Mouse (Mus musculus): Measurements from ENCODE around the gene Tmem135.
A peak's percentile ranks its signal among the peaks of the same experiment; 100 is the strongest.
"Not testable (repeated sequence)": the region's sequence is repeated elsewhere in the genome, so short reads cannot be mapped to it uniquely, and the experiment has no call there.

Gene Tmem135

DNA sequence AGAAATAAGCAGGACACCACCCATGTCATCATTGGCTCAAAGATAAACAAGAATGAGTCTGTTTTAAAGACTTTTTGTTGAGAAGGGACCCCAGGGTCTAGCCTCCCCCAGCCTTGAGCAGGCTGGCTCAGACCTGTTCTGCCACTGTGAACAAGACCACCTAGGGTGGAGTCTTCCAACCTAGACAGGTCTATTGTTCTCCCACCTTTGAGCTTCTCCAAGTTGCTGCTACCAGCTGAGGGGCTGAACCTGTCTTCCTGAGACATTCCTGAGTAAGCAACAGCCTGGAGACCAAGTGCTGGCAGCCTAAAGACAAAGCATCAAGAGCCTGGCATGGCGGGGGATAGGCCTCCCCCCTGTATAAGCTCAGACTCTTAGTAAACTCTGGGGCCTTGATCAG lies 86.9 kb downstream of the Tmem135 start:
- not testable (repeated sequence) for DNase-seq

DNA sequence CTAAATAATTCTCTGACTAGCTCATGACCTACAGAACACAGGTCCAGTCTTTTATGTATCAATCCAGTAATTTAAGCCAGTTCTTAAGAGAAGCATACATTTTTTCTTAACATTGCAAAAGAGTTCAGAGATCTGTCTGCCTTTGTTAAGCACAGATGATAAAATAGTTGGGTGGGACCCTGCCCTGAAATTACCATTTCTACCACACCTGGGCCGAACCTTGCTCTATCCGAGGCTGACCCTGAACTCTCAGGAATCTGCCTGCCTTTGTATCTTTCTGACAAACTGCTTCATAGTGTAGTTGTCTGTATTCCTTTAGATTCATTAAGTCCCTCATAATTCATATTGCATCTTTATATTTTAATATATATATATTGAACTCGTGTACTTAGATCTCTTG lies 87.9 kb downstream of the Tmem135 start:
- no peak for DNase-seq

DNA sequence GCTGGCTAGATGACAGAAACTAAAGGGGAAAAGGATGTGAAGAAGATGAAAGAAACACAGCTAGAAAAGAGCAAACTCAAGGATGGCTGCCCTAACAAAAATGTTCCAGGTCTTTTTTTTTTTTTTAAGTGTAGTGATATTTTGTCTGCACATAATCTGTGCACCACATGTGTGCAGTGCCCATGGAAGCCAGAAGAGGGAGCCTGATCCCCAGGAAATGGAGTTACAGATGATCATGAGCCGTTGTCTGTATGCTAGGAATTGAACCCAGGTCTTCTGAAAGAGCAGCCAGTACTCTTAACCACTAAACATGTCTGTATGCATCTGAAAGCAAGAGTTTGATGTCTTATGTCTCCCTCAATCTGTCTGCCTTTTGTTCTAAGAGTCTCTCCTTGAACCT lies 92.5 kb downstream of the Tmem135 start:
- no peak for DNase-seq

DNA sequence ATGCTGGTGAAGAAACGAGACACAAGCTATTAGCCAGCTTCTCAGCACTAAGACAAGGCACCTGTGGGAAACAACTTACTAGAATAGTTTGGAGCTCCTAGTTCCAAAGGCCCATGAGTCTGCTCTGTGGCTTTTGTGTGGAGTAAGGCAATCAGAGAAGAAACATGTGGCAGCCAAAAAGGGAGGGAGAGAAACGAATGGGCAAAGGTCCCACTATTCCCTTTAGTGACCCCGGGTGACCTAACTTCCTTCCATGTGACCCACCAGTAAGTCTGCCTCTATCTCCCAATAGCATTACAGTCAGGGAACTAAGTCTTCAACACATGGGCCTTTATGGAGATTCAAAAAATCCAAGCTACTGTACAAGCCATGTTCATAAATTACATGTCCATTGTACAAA lies 95.1 kb downstream of the Tmem135 start:
- DNase-seq = no peak

DNA sequence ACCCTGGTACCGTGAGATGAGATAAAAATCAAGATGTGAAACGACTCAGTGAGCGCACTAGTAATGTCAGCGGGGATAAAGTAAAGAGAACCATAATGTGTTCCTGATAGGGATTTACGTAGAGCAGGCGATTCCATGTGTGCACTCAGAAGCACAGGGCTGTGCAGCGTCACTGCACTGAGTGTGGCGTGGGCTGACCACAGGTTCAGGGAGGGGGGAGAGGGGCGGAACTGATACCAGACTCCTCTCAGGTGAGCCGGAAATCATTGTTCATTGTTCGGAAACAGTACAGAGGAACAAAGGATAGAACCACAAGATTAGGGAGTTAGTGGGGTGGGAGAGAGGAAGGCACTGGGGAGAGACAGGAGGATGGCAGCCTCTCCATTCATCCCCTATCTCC lies 95.8 kb downstream of the Tmem135 start:
- DNase-seq = no peak

DNA sequence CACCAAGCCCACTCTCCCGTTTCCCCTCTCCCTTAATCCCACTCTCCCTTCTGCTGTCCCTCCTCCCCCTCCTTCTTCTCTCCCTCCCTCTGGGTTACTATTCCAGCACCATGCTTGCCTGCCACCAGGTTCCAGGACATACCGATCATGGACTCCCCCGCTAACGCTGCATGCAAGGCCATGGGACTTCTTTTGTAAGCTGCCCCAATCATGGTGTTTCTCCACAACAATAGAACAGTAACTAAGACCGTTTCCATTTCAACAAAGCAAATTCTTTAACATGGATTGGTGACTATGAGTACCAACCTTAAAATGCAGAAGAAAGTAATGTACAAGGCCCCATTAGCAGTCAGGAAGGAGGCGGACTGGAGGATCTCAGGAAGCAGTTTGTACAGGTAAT lies 97.2 kb downstream of the Tmem135 start:
- no peak for DNase-seq

DNA sequence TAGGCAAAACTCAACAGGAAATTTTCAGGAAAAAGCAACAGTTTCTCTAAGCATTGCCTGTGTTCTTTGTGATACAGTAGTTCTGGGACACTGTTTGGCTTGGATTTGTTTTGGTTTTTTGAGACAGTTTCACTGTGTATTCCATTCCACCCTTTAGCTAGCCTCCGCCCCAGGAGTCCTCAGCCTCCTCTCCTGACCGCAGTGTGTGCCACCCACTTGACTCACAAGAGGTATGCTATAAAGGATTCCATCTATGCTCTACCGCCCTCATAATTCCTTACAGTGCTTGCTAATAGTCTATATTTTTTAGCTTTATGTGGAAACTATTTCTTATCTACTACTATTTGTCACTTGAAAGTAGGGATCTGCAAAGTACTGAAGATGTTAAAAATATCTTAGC lies 99.1 kb downstream of the Tmem135 start:
- DNase-seq = no peak

DNA sequence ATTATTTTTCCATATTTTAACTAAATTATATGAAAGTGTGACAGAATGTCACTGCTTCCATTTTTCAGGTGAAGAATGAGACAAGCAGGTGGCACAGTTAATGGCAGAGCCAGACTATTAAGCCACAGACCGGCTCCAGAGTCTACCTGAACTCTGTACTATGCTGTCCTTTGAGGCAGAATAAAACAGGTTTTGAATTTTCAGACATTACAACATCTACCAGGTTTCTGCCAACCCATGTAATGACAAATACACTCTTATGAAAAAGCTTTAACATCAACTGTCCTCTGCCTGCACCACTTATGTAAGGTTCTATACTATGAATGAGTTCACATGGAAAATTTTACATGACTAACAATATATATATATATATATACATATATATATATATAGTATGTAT lies 100.3 kb downstream of the Tmem135 start:
- DNase-seq = no peak

DNA sequence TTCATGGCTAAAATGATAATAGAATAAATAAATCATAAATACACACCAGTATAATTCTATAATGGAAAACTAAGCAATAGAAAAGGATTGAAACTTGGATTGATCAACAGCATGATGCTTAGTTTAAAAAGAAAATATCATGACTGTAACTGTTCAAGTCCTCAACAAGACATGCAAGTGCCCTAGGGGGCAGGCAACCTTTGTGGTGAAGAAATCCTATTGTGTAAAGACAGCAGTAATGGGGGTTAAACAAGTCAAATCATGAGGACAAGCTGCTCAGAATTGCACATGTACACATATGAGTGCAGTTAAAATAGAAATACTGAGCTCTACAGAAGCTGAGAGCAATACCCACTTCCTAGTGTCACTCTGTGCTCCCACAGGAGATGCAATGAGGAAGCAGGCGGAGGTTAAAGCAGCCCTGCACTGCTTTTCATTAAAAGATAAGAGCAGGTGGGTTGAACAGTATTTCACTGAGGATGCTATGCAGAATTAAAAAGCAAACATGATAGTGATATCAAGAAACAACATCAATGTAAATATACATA lies 105.0 kb downstream of the Tmem135 start:
- DNase-seq = no peak

DNA sequence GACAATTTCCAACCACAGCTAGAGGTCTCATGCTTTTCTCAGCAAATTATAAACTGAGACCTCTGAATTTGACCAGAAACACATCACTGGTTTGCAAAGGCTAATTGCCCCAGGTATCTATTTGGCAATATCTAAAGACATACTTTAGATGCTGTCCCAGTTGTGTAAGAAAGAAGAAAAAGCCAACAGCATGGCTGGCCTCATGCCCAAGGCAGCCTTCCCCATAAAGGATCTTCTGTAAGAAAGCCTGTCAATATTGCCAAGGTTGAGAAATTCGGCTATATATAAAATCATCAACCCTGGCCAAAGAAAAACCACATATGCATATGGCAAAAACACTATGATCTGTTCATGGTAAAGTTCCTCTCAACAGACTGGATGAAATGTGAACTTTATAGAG lies 107.1 kb downstream of the Tmem135 start:
- no peak for DNase-seq

DNA sequence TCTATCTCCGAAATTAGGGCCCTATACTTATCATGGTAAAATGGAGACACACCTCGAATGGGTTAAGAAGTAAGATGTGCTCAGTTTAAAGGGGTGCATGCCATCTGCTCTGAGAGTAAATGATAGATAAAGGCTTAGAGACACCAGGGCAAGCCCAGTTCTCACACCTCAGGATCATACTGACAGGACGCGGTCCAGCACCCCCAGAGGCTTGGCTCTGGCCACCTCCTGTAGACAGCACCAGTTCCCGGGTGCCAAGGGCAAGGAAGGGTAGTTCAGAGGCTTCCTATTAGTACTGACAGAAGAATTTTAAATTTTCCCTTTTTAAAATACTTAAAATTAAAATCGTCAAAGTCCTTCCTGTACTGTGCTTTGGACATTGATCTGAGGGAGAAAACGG lies 121.4 kb downstream of the Tmem135 start:
- DNase-seq = no peak

DNA sequence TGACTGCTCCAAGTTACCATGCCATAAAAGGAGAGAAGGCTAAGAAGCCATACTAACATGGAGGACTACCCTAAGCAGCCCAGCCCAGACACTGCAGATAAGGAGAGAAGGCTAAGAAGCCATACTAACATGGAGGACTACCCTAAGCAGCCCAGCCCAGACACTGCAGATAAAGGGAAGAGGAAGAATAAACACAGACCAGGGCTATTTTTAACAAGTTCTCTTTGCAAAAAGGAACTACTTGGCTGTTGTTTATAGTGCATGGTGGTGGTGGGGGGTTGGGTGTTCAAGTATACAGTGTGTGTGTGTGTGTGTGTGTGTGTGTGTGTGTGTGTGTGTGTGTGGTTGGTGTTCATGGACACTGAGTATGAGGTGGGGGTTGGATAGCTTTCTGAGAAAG lies 133.6 kb downstream of the Tmem135 start:
- not testable (repeated sequence) for DNase-seq

DNA sequence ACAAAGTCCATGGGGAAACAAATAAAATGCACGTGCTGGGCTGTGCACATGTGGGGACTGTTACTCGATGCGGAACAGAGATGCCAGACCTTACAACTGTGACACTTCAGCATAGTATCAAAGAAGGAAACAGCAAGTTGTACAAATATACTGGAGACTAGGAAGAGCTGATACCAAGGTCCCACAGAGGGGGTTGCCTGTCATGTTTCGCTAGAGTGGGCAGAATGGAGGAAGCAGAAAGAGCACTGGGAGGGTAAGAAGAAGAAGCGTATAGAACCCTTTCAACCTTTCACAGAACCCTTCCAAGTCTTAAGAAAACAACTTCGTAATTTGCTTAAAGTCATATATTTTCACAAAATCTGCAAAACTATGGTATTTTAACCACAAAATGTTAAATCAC lies 134.2 kb downstream of the Tmem135 start:
- DNase-seq = no peak

DNA sequence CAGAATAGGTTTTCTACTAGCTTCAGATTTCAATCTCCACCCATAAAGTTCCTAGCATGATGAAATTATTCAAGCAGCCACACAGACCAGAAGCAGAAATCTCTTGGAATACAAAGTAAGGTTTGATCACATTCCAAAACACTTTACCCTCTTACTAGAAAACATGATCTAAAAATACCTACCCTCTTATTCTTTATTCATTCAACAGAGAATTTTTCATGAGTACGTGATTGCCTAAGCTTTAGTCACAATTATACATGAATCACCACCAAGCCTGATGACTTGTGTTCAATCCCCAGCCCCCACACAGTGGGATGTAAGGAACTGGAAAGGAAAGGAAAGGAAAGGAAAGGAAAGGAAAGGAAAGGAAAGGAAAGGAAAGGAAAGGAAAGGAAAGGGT lies 136.5 kb downstream of the Tmem135 start:
- DNase-seq = no peak

DNA sequence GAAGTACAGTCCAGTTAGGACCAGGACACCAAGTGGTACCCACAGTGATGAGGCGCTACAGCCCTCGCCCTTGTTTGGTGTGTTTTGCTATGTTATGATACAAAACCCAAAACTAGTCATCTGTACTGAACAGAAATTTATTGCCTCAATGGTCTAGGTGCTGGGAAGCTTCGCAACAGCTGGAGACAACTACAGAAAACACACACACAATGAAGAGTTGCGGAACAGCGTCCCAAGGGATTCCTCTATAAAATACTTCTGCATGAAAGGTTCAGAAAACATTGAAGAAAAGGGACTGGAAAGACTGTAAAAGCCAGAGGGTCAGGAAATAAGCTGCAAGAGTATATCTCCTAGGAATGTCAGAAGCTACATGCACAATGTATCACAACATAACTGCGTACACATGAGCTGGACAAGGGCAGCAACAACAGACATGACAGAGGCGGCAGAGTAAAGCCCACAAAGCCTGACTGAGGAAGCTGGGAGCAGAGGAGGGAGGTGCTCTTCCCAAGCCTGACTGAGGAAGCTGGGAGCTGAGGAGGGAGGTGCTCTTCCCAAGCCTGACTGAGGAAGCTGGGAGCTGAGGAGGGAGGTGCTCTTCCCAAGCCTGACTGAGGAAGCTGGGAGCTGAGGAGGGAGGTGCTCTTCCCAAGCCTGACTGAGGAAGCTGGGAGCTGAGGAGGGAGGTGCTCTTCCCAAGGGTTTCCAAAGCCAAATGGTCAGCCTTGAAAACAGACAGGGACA lies 137.8 kb downstream of the Tmem135 start:
- DNase-seq = no peak

DNA sequence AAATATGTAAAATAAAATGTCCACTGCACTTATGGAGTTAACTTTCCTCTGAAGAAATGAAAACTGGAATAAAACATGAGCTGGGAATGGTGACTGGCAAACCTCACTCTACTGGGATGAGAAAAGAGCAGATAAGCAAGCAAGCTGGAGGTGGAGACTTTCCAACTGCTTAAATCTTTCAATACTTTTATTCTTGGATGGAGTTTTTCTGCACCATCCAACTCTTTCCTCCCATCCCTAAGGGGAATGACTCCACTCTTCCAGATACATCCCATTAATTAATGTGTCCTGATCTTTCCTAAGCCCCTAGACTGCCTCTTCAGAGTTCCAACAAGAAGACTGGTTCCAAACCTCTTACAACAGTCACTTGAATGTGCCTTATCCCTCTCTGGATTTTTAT lies 143.1 kb downstream of the Tmem135 start:
- DNase-seq = no peak

DNA sequence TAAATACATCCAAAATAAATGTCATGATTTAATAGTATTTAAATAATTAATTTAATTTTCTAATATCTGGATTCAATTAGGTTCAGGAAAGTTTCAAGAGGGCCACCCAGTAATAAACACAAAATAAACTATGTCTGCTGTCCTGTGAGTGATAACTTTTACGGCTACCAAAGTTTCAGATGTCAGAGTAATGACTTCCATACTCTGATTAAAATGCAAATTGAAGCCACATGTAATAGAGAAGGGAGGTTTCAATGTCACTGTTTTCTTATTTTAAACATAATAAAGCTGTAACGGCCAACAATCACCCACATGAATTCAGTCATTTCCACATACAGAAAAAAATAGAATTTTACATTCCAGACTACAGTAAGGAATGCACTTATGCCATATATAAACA lies 145.2 kb downstream of the Tmem135 start:
- DNase-seq = no peak

DNA sequence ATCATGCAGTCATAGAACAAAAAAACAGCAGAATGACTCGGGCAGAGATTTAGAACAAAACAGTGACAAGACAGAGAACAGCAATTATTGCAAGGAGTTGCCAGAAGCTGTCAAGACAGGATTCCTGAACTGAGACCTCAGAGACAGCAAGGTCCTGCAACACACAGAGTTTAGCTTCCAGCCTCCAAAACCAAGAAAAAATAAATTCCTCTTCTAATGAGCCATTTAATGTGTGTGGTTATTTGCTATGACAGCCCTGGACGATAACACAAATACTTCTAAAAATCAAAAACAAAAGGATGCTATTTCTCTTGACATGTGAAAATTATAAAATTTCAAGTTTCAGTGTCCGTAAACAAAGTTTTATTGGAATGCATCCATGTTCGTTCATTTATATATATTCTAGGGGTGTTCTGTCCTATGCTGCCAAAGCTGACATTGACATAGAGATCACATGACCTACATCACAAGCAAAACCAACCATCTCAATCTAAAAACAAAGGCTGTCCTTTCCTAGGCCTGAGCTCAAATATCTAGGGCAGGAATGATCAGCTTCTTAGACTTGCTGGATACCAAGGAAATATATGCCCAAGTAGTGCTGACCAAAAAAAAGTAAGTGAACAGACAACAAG lies 146.0 kb downstream of the Tmem135 start:
- no peak for DNase-seq

DNA sequence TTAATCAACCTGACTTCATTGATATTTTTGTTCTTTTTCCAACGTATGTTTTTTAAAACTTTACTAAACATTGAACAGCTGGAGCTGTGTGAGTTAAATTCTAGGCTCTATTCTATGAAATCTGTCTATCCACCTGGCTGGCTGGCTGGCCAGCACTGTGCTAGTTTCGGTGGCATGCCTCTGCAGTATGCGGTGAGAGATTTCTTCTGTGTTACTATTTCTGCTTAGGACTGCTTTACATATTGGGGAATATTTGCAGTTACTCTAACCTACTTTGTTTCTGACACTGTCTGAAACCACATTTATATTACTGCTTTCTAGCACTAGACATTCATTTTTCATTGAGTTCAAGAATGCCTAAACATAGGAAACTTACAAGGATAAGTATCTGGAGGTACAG lies 150.2 kb downstream of the Tmem135 start:
- no peak for DNase-seq

DNA sequence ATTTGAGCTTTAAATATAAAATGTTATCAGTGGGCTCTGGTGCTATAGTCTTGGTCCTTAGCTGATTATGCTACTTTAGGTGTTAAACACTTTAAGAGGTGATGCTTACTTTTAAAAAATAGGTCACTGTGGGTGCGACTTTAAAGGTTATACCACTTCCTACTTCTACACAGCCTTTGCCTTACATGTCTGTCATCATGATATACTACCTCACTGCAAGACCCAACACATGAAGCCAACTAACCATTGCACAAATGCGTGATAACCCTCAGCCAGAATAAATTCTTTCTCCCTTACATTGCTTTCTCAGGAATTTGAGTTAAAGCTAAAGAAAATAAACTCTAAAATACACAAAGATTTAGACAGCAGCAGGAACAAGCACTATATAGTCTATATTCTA lies 150.7 kb downstream of the Tmem135 start:
- no peak for DNase-seq

DNA sequence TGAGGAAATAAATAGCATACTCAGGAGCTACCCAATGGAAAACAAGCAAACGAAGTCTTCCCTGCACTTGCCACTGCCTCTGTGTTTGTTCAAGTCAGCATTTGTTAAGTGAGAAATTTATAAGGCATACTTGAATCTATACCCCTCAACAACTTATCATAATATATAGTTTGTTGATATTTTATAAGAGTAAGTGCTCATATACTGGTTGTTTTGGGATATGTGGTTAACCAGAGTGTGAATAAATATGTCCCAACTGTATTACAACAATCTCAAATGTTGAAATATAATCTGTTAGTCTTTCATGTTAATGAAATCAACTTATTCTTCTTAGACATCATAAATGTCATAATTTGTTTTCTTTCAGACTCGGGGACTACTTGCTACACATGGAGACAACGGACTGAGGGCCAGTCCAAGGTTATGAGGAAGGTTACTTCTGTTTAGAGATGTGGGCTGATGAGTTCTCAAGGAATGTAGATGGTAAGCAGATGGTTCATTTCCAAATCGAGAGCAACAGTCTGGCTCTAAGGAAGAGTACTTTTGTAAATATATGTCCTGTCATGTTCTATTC lies 152.1 kb downstream of the Tmem135 start:
- DNase-seq = no peak

DNA sequence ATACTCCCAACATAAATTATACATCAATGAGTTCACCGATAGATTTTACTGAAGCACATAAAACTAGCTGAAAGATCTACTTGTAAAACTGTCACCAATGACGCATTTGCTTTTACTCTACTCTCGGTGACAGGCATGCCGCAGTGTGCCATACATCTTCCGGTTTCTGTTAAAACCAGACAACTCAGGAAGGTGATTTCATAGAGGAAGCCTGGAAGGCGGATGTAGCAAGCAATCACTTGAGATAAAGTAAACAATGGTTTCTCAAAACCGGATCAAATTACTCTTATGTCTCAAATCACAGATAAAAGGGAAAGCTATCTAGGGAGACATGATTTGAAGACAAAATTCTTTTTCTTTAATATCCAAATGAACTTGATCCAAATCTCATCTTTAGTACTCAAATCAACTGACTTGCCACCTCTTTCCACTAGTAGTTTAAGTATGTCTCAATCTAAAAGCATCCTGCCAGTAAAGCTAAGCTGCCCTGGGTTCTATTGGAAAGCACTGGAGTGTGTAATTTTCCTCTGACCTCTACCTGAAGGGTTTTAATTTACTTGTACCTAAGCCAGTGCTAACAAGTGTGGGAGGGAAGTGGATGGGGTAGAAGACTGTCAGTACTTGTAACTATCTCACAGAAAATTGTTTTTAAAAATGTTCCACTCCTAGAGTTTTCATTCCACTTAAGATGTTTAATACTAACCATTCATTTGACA lies 155.7 kb downstream of the Tmem135 start:
- DNase-seq = peak; percentile 55

DNA sequence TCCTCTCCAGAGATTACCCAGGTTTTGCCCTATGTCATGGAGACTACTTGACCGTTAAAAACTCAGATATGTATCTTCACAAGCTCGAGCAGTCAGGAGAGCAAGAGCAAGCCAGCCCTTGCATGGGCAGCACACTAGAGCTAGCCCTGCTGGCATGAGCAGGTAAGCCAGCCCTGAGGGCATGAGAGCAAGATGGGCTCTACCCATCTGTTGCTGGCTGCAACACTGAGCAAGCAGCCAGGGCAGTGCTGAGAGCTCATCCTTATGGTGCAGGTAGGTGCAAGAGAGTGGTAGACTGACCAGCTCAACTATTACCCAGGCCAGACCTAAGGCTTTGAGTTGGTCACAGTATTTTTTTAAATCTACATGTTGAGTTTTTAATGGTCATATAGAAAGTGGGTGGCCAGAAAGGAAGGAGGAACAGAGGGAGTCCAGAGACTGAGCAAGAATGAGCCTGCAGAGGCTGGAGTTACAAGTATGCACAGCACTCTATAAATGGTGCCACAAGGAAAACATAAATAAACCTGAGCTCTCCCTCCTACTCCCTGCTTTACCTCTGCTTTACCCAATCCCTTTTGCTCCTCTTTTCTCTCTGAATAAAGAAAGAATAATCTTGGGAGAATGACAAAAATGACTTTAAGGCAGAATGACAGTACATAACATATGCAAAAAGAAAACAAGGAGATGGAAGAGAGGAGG lies 156.9 kb downstream of the Tmem135 start:
- DNase-seq = no peak

All from thymus, postnatal 14 days (tissue).